Mouse (Mus musculus): ENCODE data around the gene Slc7a6os.

- no peak for TF ChIP-seq CTCF (IDR thresholded peaks at IDR 0.05; ENCODE audit: low read depth, low read length)
- no peak for TF ChIP-seq POLR2A (IDR thresholded peaks at IDR 0.05; ENCODE audit: borderline replicate concordance, low read depth, low read length)
These were observed 16.7 kb downstream of the Slc7a6os start for GRCm38 (mm10) chr8:106194062-106194461.

All from bone marrow macrophage, adult 2 months (primary cell).